Mouse (Mus musculus) heart, embryonic 16.5 days (tissue): Measurements from ENCODE around the gene Taok3. TPM values are rescaled to one million over a fixed set of nuclear protein-coding genes. Genes with fewer than 3 reads are reported as not detected.
A peak's percentile ranks its signal among the peaks of the same experiment; 100 is the strongest.

Experiments used
- ATAC-seq: fragments of 200-750 bp; cut with Nextera tagmentation; replicated peaks from 2 replicates; pipeline ENCODE4 v1.8.0; 2017; ENCODE audit warnings: moderate number of reproducible peaks; ENCODE audit not compliant: insufficient read depth, low FRiP score; ENCODE audit errors: extremely low read depth
- H3K27ac ChIP-seq: fragments of 300-500 bp; sonication (generic); 2 replicates; pipeline ENCODE4 v1.5.1; 2014; ENCODE audit warnings: mild to moderate bottlenecking, low read length, control low read depth, moderate library complexity
- H3K27me3 ChIP-seq: fragments of 300-500 bp; sonication (generic); 2 replicates; pipeline ENCODE4 v1.6.1; 2014; ENCODE audit warnings: low read length, mixed read lengths; ENCODE audit not compliant: control insufficient read depth, insufficient read depth
- H3K36me3 ChIP-seq: fragments of 300-500 bp; sonication (generic); 2 replicates; pipeline ENCODE4 v1.6.1; 2014; ENCODE audit not compliant: control insufficient read depth, insufficient read depth
- H3K4me1 ChIP-seq: fragments of 300-500 bp; sonication (generic); 2 replicates; pipeline ENCODE4 v1.6.1; 2014; ENCODE audit warnings: low read length, mixed read lengths; ENCODE audit not compliant: control insufficient read depth, insufficient read depth
- H3K4me2 ChIP-seq: fragments of 300-500 bp; sonication (generic); 2 replicates; pipeline ENCODE4 v1.6.1; 2014; ENCODE audit warnings: low read depth, mild to moderate bottlenecking, control low read depth, low read length
- H3K4me3 ChIP-seq: fragments of 300-500 bp; sonication (generic); 2 replicates; pipeline ENCODE4 v1.5.1; 2014; ENCODE audit warnings: mild to moderate bottlenecking, control low read depth, low read length
- H3K9ac ChIP-seq: fragments of 300-500 bp; sonication (generic); 2 replicates; pipeline ENCODE4 v1.6.1; 2014; ENCODE audit warnings: low read length, control low read depth
- H3K9me3 ChIP-seq: fragments of 300-500 bp; sonication (generic); replicated peaks from 2 replicates; pipeline ENCODE4 v1.6.1; 2016; ENCODE audit warnings: low read length; ENCODE audit not compliant: control insufficient read depth
- WGBS: fragments of 180-500 bp; shearing (Covaris S2); extraction: QIAGEN DNeasy Blood & Tissue Kit; methylation state at CpG from one replicate; pipeline ENCODE4 v1.1.7; 2014; 5-methylcytosine and 5-hydroxymethylcytosine counted together
- polyA plus RNA-seq: library from polyadenylated mRNA; unstranded; fragments of >200 nt; fragmentation: Nextera tagmentation; extraction: Ambion mirVana; gene quantifications from 2 replicates; pipeline ENCODE4 v1.2.1, GENCODE M21; 2015

Taok3 gene
- polyA plus RNA-seq, 1 experiment from 2014 or later = 19.2 TPM

- WGBS = 45% methylated on average over 5 of the region's 5 CpGs
- peaks cover 5% of the 10 kb centered on the region; the same call in 1 of the 2 replicates for H3K9me3 ChIP-seq
- no peaks in the 10 kb centered on the region for H3K4me1 ChIP-seq
- no peak overlapping the region for H3K27ac ChIP-seq
- H3K27me3 ChIP-seq = no peaks in the 10 kb centered on the region
- no peak for ATAC-seq
- H3K4me3 ChIP-seq = no peak overlapping the region
- no peak overlapping the region for H3K4me2 ChIP-seq
- peaks cover 9% of the 10 kb centered on the region for H3K36me3 ChIP-seq
- H3K9ac ChIP-seq = no peak overlapping the region
These were observed 144.8 kb downstream of the Taok3 start for GRCm38 (mm10) chr5:117264701-117265100.

GRCm38 (mm10) chr5:117267913-117268312, 148.0 kb downstream of the Taok3 start:
- no peak for ATAC-seq
- WGBS = 77% methylated on average over 14 of the region's 14 CpGs

GRCm38 (mm10) chr5:117268749-117269148, 148.8 kb downstream of the Taok3 start:
- Histone ChIP-seq H3K9ac (no peak overlapping the region), H3K9me3 (peaks cover 2% of the 10 kb centered on the region; the same call in 1 of the 2 replicates), H3K27ac (no peak overlapping the region), H3K36me3 (peaks cover 3% of the 10 kb centered on the region), H3K4me1 (no peaks in the 10 kb centered on the region), H3K27me3 (no peaks in the 10 kb centered on the region), H3K4me2 (no peak overlapping the region), H3K4me3 (no peak overlapping the region)
- no peak for ATAC-seq
- WGBS = 50% methylated on average over 5 of the region's 5 CpGs

More at GRCm38 (mm10) chr5:117267913-117268312, 148.0 kb downstream of the Taok3 start:
- Histone ChIP-seq H3K9ac (no peak overlapping the region), H3K27me3 (no peaks in the 10 kb centered on the region), H3K9me3 (peaks cover 5% of the 10 kb centered on the region; the same call in 1 of the 2 replicates), H3K4me3 (no peak overlapping the region), H3K27ac (no peak overlapping the region), H3K4me2 (no peak overlapping the region), H3K4me1 (no peaks in the 10 kb centered on the region), H3K36me3 (peaks cover 9% of the 10 kb centered on the region)

GRCm38 (mm10) chr5:117269395-117269794, 149.5 kb downstream of the Taok3 start:
- Histone ChIP-seq H3K4me2 (no peak overlapping the region), H3K4me3 (no peak overlapping the region), H3K9ac (no peak overlapping the region), H3K27me3 (no peaks in the 10 kb centered on the region), H3K27ac (no peak overlapping the region), H3K36me3 (no peaks in the 10 kb centered on the region), H3K4me1 (no peaks in the 10 kb centered on the region), H3K9me3 (no peaks in the 10 kb centered on the region)
- no peak for ATAC-seq
- WGBS = 93% methylated on average over 12 of the region's 12 CpGs

GRCm38 (mm10) chr5:117271945-117272344, 152.0 kb downstream of the Taok3 start:
- Histone ChIP-seq H3K9ac (no peak overlapping the region), H3K36me3 (no peaks in the 10 kb centered on the region), H3K4me2 (no peak overlapping the region), H3K4me1 (no peaks in the 10 kb centered on the region), H3K27ac (no peak overlapping the region), H3K4me3 (no peak overlapping the region), H3K9me3 (no peaks in the 10 kb centered on the region), H3K27me3 (no peaks in the 10 kb centered on the region)
- WGBS = 86% methylated on average over 14 of the region's 14 CpGs
- ATAC-seq = no peak

- no peak overlapping the region for H3K27ac ChIP-seq
- H3K4me2 ChIP-seq = no peak overlapping the region
- no peaks in the 10 kb centered on the region for H3K36me3 ChIP-seq
- WGBS = 67% methylated on average over 5 of the region's 5 CpGs
- H3K27me3 ChIP-seq = no peaks in the 10 kb centered on the region
- H3K9me3 ChIP-seq = no peaks in the 10 kb centered on the region
- H3K4me3 ChIP-seq = no peak overlapping the region
- no peak for ATAC-seq
- H3K4me1 ChIP-seq = peaks cover 6% of the 10 kb centered on the region
- no peak overlapping the region for H3K9ac ChIP-seq
These were observed 154.9 kb downstream of the Taok3 start for GRCm38 (mm10) chr5:117274817-117275216.

GRCm38 (mm10) chr5:117277784-117278183, 157.9 kb downstream of the Taok3 start:
- no peak for ATAC-seq

GRCm38 (mm10) chr5:117278809-117279668, 159.1 kb downstream of the Taok3 start:
- Histone ChIP-seq H3K4me2 (no peak overlapping the region), H3K9me3 (no peaks in the 10 kb centered on the region), H3K9ac (no peak overlapping the region), H3K27ac (no peak overlapping the region), H3K4me1 (peaks cover 11% of the 10 kb centered on the region), H3K4me3 (no peak overlapping the region), H3K36me3 (peaks cover 7% of the 10 kb centered on the region), H3K27me3 (no peaks in the 10 kb centered on the region)
- WGBS = 66% methylated on average over 15 of the region's 15 CpGs
- ATAC-seq = 0 out of 2 replicates have a peak, but pooled peaks have one; percentile 52

More at GRCm38 (mm10) chr5:117277784-117278183, 157.9 kb downstream of the Taok3 start:
- Histone ChIP-seq H3K4me3 (no peak overlapping the region), H3K4me1 (peaks cover 11% of the 10 kb centered on the region), H3K36me3 (no peaks in the 10 kb centered on the region), H3K4me2 (no peak overlapping the region), H3K27ac (no peak overlapping the region), H3K9me3 (no peaks in the 10 kb centered on the region), H3K27me3 (no peaks in the 10 kb centered on the region), H3K9ac (no peak overlapping the region)
- WGBS = 95% methylated on average over 6 of the region's 6 CpGs

- Histone ChIP-seq H3K36me3 (peaks cover 9% of the 10 kb centered on the region), H3K4me3 (no peak overlapping the region), H3K4me1 (peaks cover 13% of the 10 kb centered on the region), H3K27ac (0 out of 2 replicates have a peak overlapping the region, but pooled peaks have one; percentile 11), H3K9me3 (no peaks in the 10 kb centered on the region), H3K27me3 (no peaks in the 10 kb centered on the region), H3K4me2 (no peak overlapping the region), H3K9ac (no peak overlapping the region)
- peak; percentile 64 for ATAC-seq
- WGBS = 38% methylated on average over 4 of the region's 4 CpGs
These were observed 159.7 kb downstream of the Taok3 start for GRCm38 (mm10) chr5:117279669-117280050.
